Mouse (Mus musculus) ES-E14 (cell line): ENCODE results near the gene 4930579G24Rik.

Source experiments
- HCFC1 ChIP-seq: IDR thresholded peaks from 2 replicates; pipeline ENCODE4 v1.6.1; 2012; ENCODE audit warnings: low read length, inconsistent platforms, borderline replicate concordance; ENCODE audit not compliant: insufficient read depth
- MAFK ChIP-seq: IDR thresholded peaks from 2 replicates; pipeline ENCODE4 v1.6.1; 2014; ENCODE audit warnings: mild to moderate bottlenecking, low read depth, low read length, inconsistent platforms; ENCODE audit not compliant: insufficient read depth

DNA sequence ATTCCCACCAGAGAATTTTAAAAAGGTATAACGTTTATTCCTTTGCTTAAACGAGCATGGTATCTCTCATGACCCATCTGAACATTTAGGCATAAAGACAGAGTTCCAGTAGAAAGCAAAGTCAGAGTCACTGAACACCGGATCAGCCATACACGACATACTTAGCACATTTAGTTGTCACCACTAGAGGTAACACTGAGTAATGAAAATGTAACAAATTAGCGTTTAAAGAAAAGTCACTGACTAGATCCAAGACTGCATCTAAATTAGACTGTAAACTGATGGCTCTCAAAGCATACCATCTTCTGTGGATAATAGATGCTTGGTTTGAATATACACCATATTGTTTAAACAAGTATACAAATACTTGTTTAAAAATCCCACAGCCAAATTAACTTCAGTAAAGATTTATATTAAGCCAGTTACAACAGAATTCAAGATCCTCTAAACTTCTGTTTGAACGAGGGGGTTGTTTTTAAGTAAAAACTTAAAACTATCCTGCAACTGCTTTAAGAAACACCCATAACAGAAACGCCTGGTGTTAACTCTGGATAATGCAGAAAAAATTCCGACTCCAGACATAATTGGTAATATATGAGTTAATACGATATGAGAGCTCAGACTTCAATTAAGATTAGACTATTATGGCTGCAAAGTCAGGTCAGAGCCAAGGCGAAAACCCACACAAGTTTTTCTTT lies 1.2 kb upstream of the 4930579G24Rik start:
- TF ChIP-seq MAFK, result no peak
- TF ChIP-seq HCFC1, result no peak
